Mouse (Mus musculus) liver, embryonic 14.5 days (tissue): ENCODE measurements around the gene Hepacam. TPM values are rescaled to one million over a fixed set of nuclear protein-coding genes. Genes with fewer than 3 reads are reported as not detected.
A peak's percentile ranks its signal among the peaks of the same experiment; 100 is the strongest.

Source experiments
- ATAC-seq: fragments of 200-750 bp; cut with Nextera tagmentation; 2 replicates; pipeline ENCODE4 v1.8.0; 2017; ENCODE audit warnings: moderate number of reproducible peaks, mild to moderate bottlenecking, moderate library complexity; ENCODE audit not compliant: insufficient read depth
- DNase-seq, 3 experiments: peaks; one replicate each; pipeline ENCODE4 v3.0.0-alpha.2; 2012 to 2013; ENCODE audit warnings: low read depth in 3 of 3, low spot score in 3 of 3
- H3K27ac ChIP-seq: fragments of 300-500 bp; sonication (generic); 2 replicates; pipeline ENCODE4 v1.5.1; 2014; ENCODE audit warnings: moderate library complexity, mild to moderate bottlenecking, control low read depth, inconsistent platforms
- H3K27me3 ChIP-seq: fragments of 300-500 bp; sonication (generic); 2 replicates; pipeline ENCODE4 v1.6.1; 2014; ENCODE audit warnings: mild to moderate bottlenecking, low read length, moderate library complexity; ENCODE audit not compliant: control insufficient read depth, insufficient read depth
- H3K36me3 ChIP-seq: fragments of 300-500 bp; sonication (generic); replicated peaks from 2 replicates; pipeline ENCODE4 v1.6.1; 2014; ENCODE audit warnings: low read depth; ENCODE audit not compliant: control insufficient read depth, insufficient read depth
- H3K4me1 ChIP-seq, 2 experiments: fragments of 200-500 bp in 1 of 2; fragments of 300-500 bp in 1 of 2; sonication (generic) in 1 of 2; replicated peaks; 2 replicates each; pipeline ENCODE4 v1.6.1; 2012 to 2014; ENCODE audit warnings: antibody characterized with exemption in 1 of 2, inconsistent platforms in 1 of 2, low read length in 1 of 2; ENCODE audit not compliant: control insufficient read depth in 2 of 2, insufficient read depth in 2 of 2
- H3K4me2 ChIP-seq: fragments of 300-500 bp; sonication (generic); 2 replicates; pipeline ENCODE4 v1.6.1; 2014; ENCODE audit warnings: low read depth, mild to moderate bottlenecking, control low read depth, moderate library complexity
- H3K4me3 ChIP-seq, 2 experiments: fragments of 200-500 bp in 1 of 2; fragments of 300-500 bp in 1 of 2; sonication (generic) in 1 of 2; 2 replicates each; pipeline ENCODE4 v1.5.1; 2012 to 2014; ENCODE audit warnings: low read depth in 2 of 2, low read length in 2 of 2, mild to moderate bottlenecking in 2 of 2, control low read depth in 1 of 2, inconsistent platforms in 1 of 2, moderate library complexity in 1 of 2; ENCODE audit not compliant: insufficient read depth in 1 of 2
- H3K9ac ChIP-seq: fragments of 300-500 bp; sonication (generic); replicated peaks from 2 replicates; pipeline ENCODE4 v1.6.1; 2014; ENCODE audit warnings: mild to moderate bottlenecking, control low read depth, moderate library complexity
- H3K9me3 ChIP-seq: fragments of 300-500 bp; sonication (generic); 2 replicates; pipeline ENCODE4 v1.6.1; 2016; ENCODE audit warnings: low read length, mixed read lengths; ENCODE audit not compliant: control insufficient read depth
- CTCF ChIP-seq: IDR thresholded peaks from 2 replicates; pipeline ENCODE4 v1.5.1; 2016; ENCODE audit warnings: antibody characterized with exemption, low read depth, control low read depth
- EP300 ChIP-seq: IDR thresholded peaks from 2 replicates; pipeline ENCODE4 v1.6.1; 2016; ENCODE audit warnings: antibody characterized with exemption, low read depth
- whole genome bisulfite sequencing: fragments of 180-500 bp; shearing (Covaris S2); extraction: QIAGEN DNeasy Blood & Tissue Kit; methylation state at CpG from one replicate; pipeline ENCODE4 v1.1.7; 2014; ENCODE audit not compliant: insufficient replicate concordance; 5-methylcytosine and 5-hydroxymethylcytosine counted together
- polyA plus RNA-seq, 2 experiments: library from polyadenylated mRNA; depleted of rRNA in 1 of 2; stranded (reverse) in 1 of 2; unstranded in 1 of 2; fragments of >200 nt; fragmentation: Nextera tagmentation in 1 of 2; extraction: Ambion mirVana in 1 of 2; gene quantifications; 2 replicates each; pipeline versions ENCODE4 v1.2.1 to v1.2.3; 2012 to 2014

Gene Hepacam
- polyA plus RNA-seq, 2 experiments, result not detected

DNA sequence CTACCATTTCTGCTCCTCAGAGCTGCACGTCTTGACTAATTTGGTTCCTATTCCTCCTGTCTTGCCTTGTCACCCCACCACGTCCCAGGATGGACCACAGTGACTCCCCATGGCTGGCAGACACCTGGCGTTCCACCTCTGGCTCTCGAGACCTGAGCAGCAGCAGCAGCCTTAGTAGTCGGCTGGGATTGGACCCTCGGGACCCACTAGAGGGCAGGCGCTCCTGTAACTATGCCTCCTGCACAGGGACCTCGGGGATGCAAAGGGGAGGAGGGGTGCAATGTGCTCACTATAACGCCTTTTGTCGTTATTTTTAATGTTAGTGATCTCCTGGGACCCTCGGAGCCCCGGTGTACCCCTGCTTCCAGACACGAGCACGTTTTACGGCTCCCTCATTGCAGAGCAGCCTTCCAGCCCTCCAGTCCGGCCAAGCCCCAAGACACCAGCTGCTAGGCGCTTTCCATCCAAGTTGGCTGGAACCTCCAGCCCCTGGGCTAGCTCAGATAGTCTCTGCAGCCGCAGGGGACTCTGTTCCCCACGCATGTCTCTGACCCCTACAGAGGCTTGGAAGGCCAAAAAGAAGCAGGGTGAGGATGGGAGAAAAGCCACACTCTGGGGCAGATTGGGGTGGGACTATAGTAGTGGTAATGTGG lies 40.8 kb downstream of the Hepacam start:
- ATAC-seq (no peak), DNase-seq (no peak)
- Histone ChIP-seq H3K4me1 (no peaks in the 10 kb centered on the region), H3K4me2 (no peak overlapping the region), H3K9me3 (no peaks in the 10 kb centered on the region), H3K4me3 (no peak overlapping the region), H3K27ac (no peak overlapping the region), H3K27me3 (no peaks in the 10 kb centered on the region), H3K36me3 (no peaks in the 10 kb centered on the region), H3K9ac (no peak overlapping the region)
- TF ChIP-seq EP300, result no peak
- TF ChIP-seq CTCF, result peak; percentile 21; the same call in 1 of the 2 replicates
- 28% methylated on average over 19 of the region's 19 CpGs for WGBS

DNA sequence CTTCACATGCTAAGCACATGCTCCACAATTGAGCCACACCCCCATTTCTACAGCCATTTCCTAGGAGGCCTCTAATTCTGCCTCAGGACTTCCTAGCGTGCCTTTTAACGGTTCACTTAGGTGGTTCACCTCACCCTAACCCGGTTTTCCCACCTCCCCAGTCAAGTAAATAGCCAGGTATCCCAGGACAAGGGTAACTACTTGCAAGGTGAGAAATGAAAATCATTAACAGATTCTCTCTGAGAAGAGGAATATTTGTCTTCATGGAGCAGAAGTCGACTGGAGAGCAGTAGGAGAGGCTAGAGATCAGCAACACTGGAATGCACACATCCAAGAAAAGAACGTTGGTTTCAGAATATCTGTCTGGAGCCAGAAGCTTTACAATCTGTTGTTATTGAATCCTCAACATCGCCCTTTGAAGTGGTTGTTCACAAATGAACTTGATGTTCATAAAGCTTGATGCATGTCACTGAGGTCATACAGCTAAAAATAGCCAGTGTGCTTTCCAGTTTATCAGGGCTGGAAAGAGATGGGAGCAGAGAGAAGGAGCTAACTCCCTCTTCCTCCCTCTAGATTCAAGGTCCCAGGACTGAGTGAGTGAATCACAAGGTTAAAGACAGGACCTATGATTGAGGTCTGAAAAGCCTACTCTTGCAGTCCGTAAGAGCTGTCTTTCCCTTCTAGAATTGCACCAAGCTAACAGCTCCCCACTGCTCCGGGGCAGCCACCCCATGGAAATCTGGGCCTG lies 42.7 kb downstream of the Hepacam start:
- DNase-seq, result no peak
- TF ChIP-seq CTCF (no peak), EP300 (no peak)
- no peak for ATAC-seq
- Histone ChIP-seq H3K4me3 (no peak overlapping the region), H3K4me2 (no peak overlapping the region), H3K27ac (no peak overlapping the region), H3K4me1 (no peaks in the 10 kb centered on the region), H3K36me3 (no peaks in the 10 kb centered on the region), H3K9me3 (no peaks in the 10 kb centered on the region), H3K9ac (no peak overlapping the region), H3K27me3 (no peaks in the 10 kb centered on the region)
- 53% methylated on average over 8 of the region's 8 CpGs for WGBS

DNA sequence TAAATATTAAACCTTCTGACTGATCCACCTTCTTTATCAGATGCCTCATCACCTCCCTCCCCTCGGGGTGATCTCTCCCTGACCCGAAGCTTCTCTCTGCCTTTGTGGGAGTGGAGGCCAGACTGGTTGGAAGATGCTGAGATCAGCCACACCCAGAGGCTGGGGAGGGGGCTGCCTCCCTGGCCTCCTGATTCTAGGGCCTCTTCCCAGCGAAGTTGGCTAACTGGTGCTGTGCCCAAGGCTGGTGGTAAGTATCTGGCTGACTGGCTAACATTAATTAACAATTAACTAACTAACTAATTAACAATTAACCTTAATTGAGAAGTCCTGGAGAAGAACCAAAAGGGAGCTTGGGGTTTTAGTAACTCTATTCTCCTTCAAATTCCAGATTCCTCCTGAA lies 45.8 kb downstream of the Hepacam start:
- no peaks in the 10 kb centered on the region for H3K36me3 ChIP-seq
- TF ChIP-seq EP300 (no peak), CTCF (no peak)
- DNase-seq (no peak), ATAC-seq (no peak)
- no peak overlapping the region for H3K4me3 ChIP-seq
- 41% methylated on average over 3 of the region's 3 CpGs for WGBS
- no peak overlapping the region for H3K4me2 ChIP-seq
- no peaks in the 10 kb centered on the region for H3K27me3 ChIP-seq
- H3K27ac ChIP-seq, result no peak overlapping the region
- H3K4me1 ChIP-seq, result no peaks in the 10 kb centered on the region
- H3K9ac ChIP-seq, result no peak overlapping the region
- no peaks in the 10 kb centered on the region for H3K9me3 ChIP-seq

DNA sequence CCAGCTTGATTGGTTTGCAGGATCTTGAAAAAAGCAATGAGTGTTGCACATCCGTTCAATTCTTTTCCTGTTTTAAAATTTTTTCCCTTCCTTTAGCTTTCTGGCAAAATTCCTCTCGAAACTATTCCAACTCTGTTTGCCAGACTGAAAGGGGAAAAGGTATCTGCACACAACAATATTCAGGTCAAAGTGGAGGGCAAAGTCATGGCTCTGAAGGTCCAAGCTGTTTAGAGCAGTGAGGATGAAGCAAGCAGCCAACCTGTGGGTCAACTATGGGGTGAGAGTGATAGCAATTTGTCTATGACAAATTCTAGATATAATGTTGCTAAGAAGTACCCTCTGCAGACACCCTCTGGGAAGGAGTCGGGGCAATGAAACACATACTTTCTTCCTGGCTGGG lies 47.5 kb downstream of the Hepacam start:
- H3K9me3 ChIP-seq, result no peaks in the 10 kb centered on the region
- H3K36me3 ChIP-seq, result no peaks in the 10 kb centered on the region
- H3K9ac ChIP-seq, result no peak overlapping the region
- TF ChIP-seq EP300 (no peak), CTCF (no peak)
- H3K27me3 ChIP-seq, result no peaks in the 10 kb centered on the region
- no peaks in the 10 kb centered on the region for H3K4me1 ChIP-seq
- no peak overlapping the region for H3K4me3 ChIP-seq
- DNase-seq (no peak), ATAC-seq (no peak)
- H3K4me2 ChIP-seq, result no peak overlapping the region
- 49% methylated on average over 3 of the region's 3 CpGs for WGBS
- H3K27ac ChIP-seq, result no peak overlapping the region

DNA sequence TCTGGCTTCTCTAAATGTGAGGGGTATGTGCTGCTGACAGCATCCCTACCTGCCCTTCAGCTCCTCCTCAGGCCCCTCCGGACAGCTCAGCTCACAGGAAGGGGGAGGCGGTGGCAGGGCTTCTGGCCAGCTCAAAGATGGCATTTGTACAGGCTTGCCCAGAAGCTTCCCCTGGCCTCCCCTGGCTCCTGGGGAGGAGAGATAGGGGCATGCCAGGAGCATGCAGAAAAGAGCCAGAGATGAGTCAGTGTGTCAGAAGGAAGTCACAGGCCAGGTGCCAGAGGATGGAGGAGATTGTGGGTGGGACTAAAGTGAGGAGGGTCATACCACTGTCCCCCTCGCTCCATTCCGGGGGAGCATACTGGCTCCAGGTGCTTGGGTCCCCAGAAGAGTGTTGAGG lies 51.6 kb downstream of the Hepacam start:
- TF ChIP-seq EP300 (no peak), CTCF (no peak)
- Histone ChIP-seq H3K4me3 (no peak overlapping the region), H3K9ac (no peak overlapping the region), H3K27me3 (no peaks in the 10 kb centered on the region), H3K36me3 (no peaks in the 10 kb centered on the region), H3K9me3 (no peaks in the 10 kb centered on the region), H3K4me1 (no peaks in the 10 kb centered on the region; a peak in 1 of 4 replicates), H3K4me2 (no peak overlapping the region), H3K27ac (no peak overlapping the region)
- DNase-seq (no peak), ATAC-seq (no peak)
- 50% methylated on average over 4 of the region's 4 CpGs for WGBS
